Mouse (Mus musculus): ENCODE results near the gene Apeh.

DNA sequence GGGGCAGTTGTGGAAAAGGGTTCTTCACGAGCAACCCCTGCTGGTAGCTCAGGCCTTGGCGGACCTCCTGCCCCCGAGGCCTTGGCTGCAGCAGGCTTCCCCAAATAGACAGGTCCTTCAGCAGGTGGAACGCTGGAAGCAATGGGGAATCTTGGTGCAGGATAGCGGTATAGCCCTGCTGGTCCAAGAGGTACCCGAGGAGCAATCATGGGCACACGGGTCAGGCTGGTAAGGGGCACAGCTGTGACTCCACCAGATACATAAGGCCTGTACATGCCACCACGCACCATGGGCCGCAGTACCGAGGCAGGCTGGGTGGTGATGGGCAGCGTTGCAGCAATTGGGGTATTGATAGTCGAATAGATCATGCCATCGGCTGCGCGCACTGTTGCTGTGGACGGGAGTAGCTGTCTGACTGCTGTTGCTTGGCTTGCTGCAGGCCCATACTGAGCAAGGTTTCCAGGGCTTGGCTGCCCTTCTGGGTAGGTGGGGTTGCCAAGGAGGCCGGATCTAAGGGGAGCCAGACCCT, 17.3 kb upstream of the Apeh start:
- no peak for TF ChIP-seq CTCF (IDR thresholded peaks at IDR 0.05; ENCODE audit: low read depth, low read length)
- TF ChIP-seq GATA1 (IDR thresholded peaks at IDR 0.05; ENCODE audit: borderline replicate concordance, low read length) = no peak
- no peak for TF ChIP-seq POLR2AphosphoS5 (IDR thresholded peaks at IDR 0.05; ENCODE audit: insufficient replicate concordance, low read depth, low read length)
- no peak for TF ChIP-seq GATA2 (IDR thresholded peaks at IDR 0.05; ENCODE audit: borderline replicate concordance, low read depth, low read length)

Measured in G1E (cell line).